Mouse (Mus musculus): ENCODE results near the gene Pold2. TPM values are rescaled to one million over a fixed set of nuclear protein-coding genes. Genes with fewer than 3 reads are reported as not detected.

Pold2 gene
- total and polyA plus RNA-seq, 3 experiments: 261 to 366 TPM; not detected in 1

- no peak for TF ChIP-seq USF2 (IDR thresholded peaks at IDR 0.05; ENCODE audit: borderline replicate concordance in 1 of 2, insufficient read depth in 1 of 2, low read depth in 1 of 2, low read length in 2 of 2)
- peak; percentile 95 for TF ChIP-seq ZMIZ1 (IDR thresholded peaks at IDR 0.05; ENCODE audit: low read depth, low read length)
- no peak for TF ChIP-seq USF1 (IDR thresholded peaks at IDR 0.05; ENCODE audit: low read depth, low read length)
- no peak for TF ChIP-seq ZKSCAN1 (IDR thresholded peaks at IDR 0.05; ENCODE audit: low read depth, low read length)
- TF ChIP-seq MYB (IDR thresholded peaks at IDR 0.05; ENCODE audit: low read depth, low read length): no peak
- no peak for TF ChIP-seq KAT2A (conservative IDR thresholded peaks at IDR 0.05; ENCODE audit: low read depth, low read length)
- TF ChIP-seq NELFE (IDR thresholded peaks at IDR 0.05; ENCODE audit: low read depth, low read length): peak; percentile 92
- peak; percentile 63; the same call in 1 of the 2 replicates for TF ChIP-seq MAX (IDR thresholded peaks at IDR 0.05; ENCODE audit: low read length)
- TF ChIP-seq HCFC1 (IDR thresholded peaks at IDR 0.05; ENCODE audit: low read depth, low read length): peak; percentile 65
- no peak for TF ChIP-seq GATA1 (IDR thresholded peaks at IDR 0.05; ENCODE audit: low read depth, low read length)
- no peak for TF ChIP-seq POLR2AphosphoS5 (IDR thresholded peaks at IDR 0.05; ENCODE audit: borderline replicate concordance, low read depth, low read length)
- TF ChIP-seq MAFK (IDR thresholded peaks at IDR 0.05; ENCODE audit: borderline replicate concordance, low read depth, low read length): no peak
- no peak for TF ChIP-seq GABPA (IDR thresholded peaks at IDR 0.05; ENCODE audit: low read depth, low read length)
- TF ChIP-seq SIN3A (IDR thresholded peaks at IDR 0.05; ENCODE audit: low read length): peak; percentile 71
- peak; percentile 57; the same call in 1 of the 2 replicates for TF ChIP-seq ETS1 (IDR thresholded peaks at IDR 0.05; ENCODE audit: low read depth, low read length)
- TF ChIP-seq MXI1 (IDR thresholded peaks at IDR 0.05; ENCODE audit: low read depth, low read length): peak; percentile 74
- no peak for TF ChIP-seq CHD1 (IDR thresholded peaks at IDR 0.05; ENCODE audit: low read depth, low read length)
- TF ChIP-seq POLR2AphosphoS2 (IDR thresholded peaks at IDR 0.05; ENCODE audit: low read length): peak; percentile 86
- 0 out of 2 replicates have a peak, but pooled peaks have one; percentile 13 for TF ChIP-seq MYC (IDR thresholded peaks at IDR 0.05; ENCODE audit: low read depth, low read length)
- peak; percentile 47 to 73 (median 64) for TF ChIP-seq CTCF (IDR thresholded peaks at IDR 0.05 in 2 of 3, conservative IDR thresholded peaks at IDR 0.05 in 1 of 3; ENCODE audit: control insufficient read depth in 1 of 3, insufficient read depth in 1 of 3, low read depth in 2 of 3, low read length in 3 of 3, poor library complexity in 1 of 3, severe bottlenecking in 1 of 3)
These were observed 40.5 kb downstream of the Pold2 start, which contains the start of gene Polm (continued) for GRCm38 (mm10) chr11:5837251-5838246.

DNA sequence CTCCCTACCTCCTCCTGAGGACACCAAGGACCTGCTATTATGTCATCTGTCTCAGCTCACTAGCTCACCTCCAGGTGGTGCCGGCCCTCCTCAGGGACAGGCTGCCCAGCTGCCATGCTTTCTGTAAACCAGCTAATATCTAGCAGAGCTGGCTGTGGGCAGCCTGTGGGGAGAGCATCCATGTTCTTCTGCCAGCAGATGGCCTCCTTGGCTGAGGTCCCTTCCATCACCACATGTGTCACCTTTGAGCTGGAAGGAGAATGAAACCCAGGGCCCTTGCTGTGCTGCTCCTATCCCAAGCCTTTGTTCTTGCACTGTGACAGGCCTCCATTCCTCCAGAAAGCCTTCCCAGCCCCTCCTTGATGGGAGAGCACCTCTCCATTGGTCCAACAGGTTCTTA, 42.0 kb downstream of the Pold2 start:
- Histone ChIP-seq H3K27ac (ENCODE audit: control insufficient read depth, low read depth, low read length) (no peak overlapping the region), H3K27me3 (ENCODE audit: control insufficient read depth in 1 of 2, insufficient read depth in 2 of 2, low read length in 2 of 2) (no peaks in the 10 kb centered on the region), H3K4me1 (ENCODE audit: control insufficient read depth in 1 of 2, insufficient read depth in 2 of 2, low read length in 2 of 2) (peaks cover 3 to 7% of the 10 kb centered on the region in 2 experiments; a peak in 2 of 4 replicates), H3K9me3 (replicated peaks; ENCODE audit: insufficient read depth, low read length) (no peaks in the 10 kb centered on the region), H3K79me2 (ENCODE audit: control insufficient read depth, insufficient read depth, low read length, poor library complexity) (peaks cover 2% of the 10 kb centered on the region; the same call in 1 of the 2 replicates), H3K36me3 (ENCODE audit: control insufficient read depth in 1 of 2, insufficient read depth in 2 of 2, low read length in 2 of 2) (peaks cover 5 to 7% of the 10 kb centered on the region in 2 experiments; a peak in 3 of 4 replicates), H3K9ac (ENCODE audit: control insufficient read depth, low read depth, low read length, poor library complexity, severe bottlenecking) (no peak overlapping the region), H3K4me3 (ENCODE audit: control insufficient read depth in 1 of 2, insufficient read depth in 1 of 2, low read depth in 2 of 2, low read length in 2 of 2) (no peak overlapping the region)
- TF ChIP-seq MAX (IDR thresholded peaks at IDR 0.05; ENCODE audit: low read length): no peak
- TF ChIP-seq ZC3H11A (IDR thresholded peaks at IDR 0.05; ENCODE audit: low read depth, low read length): no peak
- TF ChIP-seq CTCF (IDR thresholded peaks at IDR 0.05 in 2 of 3, conservative IDR thresholded peaks at IDR 0.05 in 1 of 3; ENCODE audit: control insufficient read depth in 1 of 3, insufficient read depth in 1 of 3, low read depth in 2 of 3, low read length in 3 of 3, poor library complexity in 1 of 3, severe bottlenecking in 1 of 3): peak in 2 of 3 experiments; percentile 15 to 30; a peak in 2 of 6 replicates
- no peak for DNase-seq (ENCODE audit: low read depth, low spot score)

Data from MEL (cell line).